Mouse (Mus musculus) hindbrain, embryonic 13.5 days (tissue): ENCODE measurements around the gene Hacd2. TPM values are rescaled to one million over a fixed set of nuclear protein-coding genes. Genes with fewer than 3 reads are reported as not detected.

Experiments
- ATAC-seq: fragments of 200-750 bp; cut with Nextera tagmentation; 2 replicates; pipeline ENCODE4 v1.8.0; 2017; ENCODE audit warnings: moderate TSS enrichment; ENCODE audit not compliant: low FRiP score
- H3K27ac ChIP-seq: fragments of 300-500 bp; sonication (generic); 2 replicates; pipeline ENCODE4 v1.5.1; 2015; ENCODE audit warnings: inconsistent platforms, mild to moderate bottlenecking, moderate library complexity
- H3K27me3 ChIP-seq: fragments of 300-500 bp; sonication (generic); 2 replicates; pipeline ENCODE4 v1.6.1; 2015; ENCODE audit warnings: mild to moderate bottlenecking, inconsistent platforms
- H3K36me3 ChIP-seq: fragments of 300-500 bp; sonication (generic); 2 replicates; pipeline ENCODE4 v1.6.1; 2015; ENCODE audit warnings: mild to moderate bottlenecking, inconsistent platforms
- H3K4me1 ChIP-seq: fragments of 300-500 bp; sonication (generic); replicated peaks from 2 replicates; pipeline ENCODE4 v1.6.1; 2015; ENCODE audit warnings: inconsistent platforms
- H3K4me2 ChIP-seq: fragments of 300-500 bp; sonication (generic); 2 replicates; pipeline ENCODE4 v1.6.1; 2015; ENCODE audit warnings: inconsistent platforms, mild to moderate bottlenecking, moderate library complexity
- H3K4me3 ChIP-seq: fragments of 300-500 bp; sonication (generic); 2 replicates; pipeline ENCODE4 v1.5.1; 2015; ENCODE audit warnings: mild to moderate bottlenecking, inconsistent platforms
- H3K9ac ChIP-seq: fragments of 300-500 bp; sonication (generic); 2 replicates; pipeline ENCODE4 v1.6.1; 2015; ENCODE audit warnings: mild to moderate bottlenecking, inconsistent platforms
- H3K9me3 ChIP-seq: fragments of 300-500 bp; sonication (generic); 2 replicates; pipeline ENCODE4 v1.6.1; 2016; ENCODE audit warnings: inconsistent platforms
- WGBS: fragments of 180-500 bp; shearing (Covaris S2); methylation state at CpG from one replicate; pipeline ENCODE4 v1.1.7; 2015; 5-methylcytosine and 5-hydroxymethylcytosine counted together
- polyA plus RNA-seq: library from polyadenylated mRNA; unstranded; fragments of >200 nt; fragmentation: Nextera tagmentation; extraction: Ambion mirVana; gene quantifications from 2 replicates; pipeline ENCODE4 v1.2.1, GENCODE M21; 2015

Gene Hacd2
- polyA plus RNA-seq, 1 experiment from 2014 or later: 39.2 TPM

- no peak overlapping the region for H3K9ac ChIP-seq
- no peak overlapping the region for H3K4me2 ChIP-seq
- H3K36me3 ChIP-seq: no peaks in the 10 kb centered on the region
- H3K9me3 ChIP-seq: no peaks in the 10 kb centered on the region
- H3K27ac ChIP-seq: no peak overlapping the region
- H3K4me1 ChIP-seq: no peaks in the 10 kb centered on the region
- no peak for ATAC-seq
- no peaks in the 10 kb centered on the region for H3K27me3 ChIP-seq
- no peak overlapping the region for H3K4me3 ChIP-seq
Observed at GRCm38 (mm10) chr16:35008447-35008846, 13.8 kb upstream of the Hacd2 start.

- Histone ChIP-seq H3K9ac (no peak overlapping the region), H3K9me3 (peaks cover 7% of the 10 kb centered on the region; the same call in 1 of the 2 replicates), H3K27ac (no peak overlapping the region), H3K4me3 (no peak overlapping the region), H3K4me2 (no peak overlapping the region), H3K4me1 (no peaks in the 10 kb centered on the region), H3K36me3 (no peaks in the 10 kb centered on the region), H3K27me3 (peaks cover 12% of the 10 kb centered on the region)
- WGBS: 89% methylated on average over 2 of the region's 2 CpGs
- no peak for ATAC-seq
Observed at GRCm38 (mm10) chr16:35013501-35013900, 8.7 kb upstream of the Hacd2 start.

- no peak overlapping the region for H3K4me3 ChIP-seq
- H3K9me3 ChIP-seq: peaks cover 7% of the 10 kb centered on the region; the same call in 1 of the 2 replicates
- H3K27me3 ChIP-seq: peaks cover 35% of the 10 kb centered on the region
- no peak for ATAC-seq
- no peaks in the 10 kb centered on the region for H3K4me1 ChIP-seq
- no peaks in the 10 kb centered on the region for H3K36me3 ChIP-seq
- no peak overlapping the region for H3K4me2 ChIP-seq
- H3K27ac ChIP-seq: no peak overlapping the region
- WGBS: 65% methylated on average over 3 of the region's 3 CpGs
- H3K9ac ChIP-seq: no peak overlapping the region
Observed at GRCm38 (mm10) chr16:35016491-35016890, 5.7 kb upstream of the Hacd2 start.

- peaks cover 6% of the 10 kb centered on the region; the same call in 1 of the 2 replicates for H3K4me1 ChIP-seq
- no peak overlapping the region for H3K9ac ChIP-seq
- H3K36me3 ChIP-seq: no peaks in the 10 kb centered on the region
- H3K9me3 ChIP-seq: peaks cover 7% of the 10 kb centered on the region; the same call in 1 of the 2 replicates
- H3K4me2 ChIP-seq: no peak overlapping the region
- 95% methylated on average over 1 of the region's 1 CpGs for WGBS
- H3K27ac ChIP-seq: no peak overlapping the region
- no peak for ATAC-seq
- peaks cover 35% of the 10 kb centered on the region for H3K27me3 ChIP-seq
- H3K4me3 ChIP-seq: no peak overlapping the region
Observed at GRCm38 (mm10) chr16:35018470-35018974, 3.7 kb upstream of the Hacd2 start.

- WGBS: 57% methylated on average over 5 of the region's 5 CpGs
- Histone ChIP-seq H3K4me2 (peak overlapping the region; percentile 68), H3K27me3 (peaks cover 35% of the 10 kb centered on the region), H3K4me1 (peaks cover 9% of the 10 kb centered on the region; the same call in 1 of the 2 replicates), H3K4me3 (peak overlapping the region; percentile 60), H3K9ac (no peak overlapping the region), H3K9me3 (no peaks in the 10 kb centered on the region), H3K27ac (no peak overlapping the region), H3K36me3 (0 out of 2 replicates have a peak, but pooled peaks cover 5% of the 10 kb centered on the region)
- peak; percentile 74; the same call in 1 of the 2 replicates for ATAC-seq
Observed at GRCm38 (mm10) chr16:35021903-35022241, 356 bp upstream of the Hacd2 start.

- WGBS: 4% methylated on average over 8 of the region's 8 CpGs
- Histone ChIP-seq H3K4me2 (peak overlapping the region; percentile 68), H3K9ac (peak overlapping the region; percentile 79), H3K9me3 (no peaks in the 10 kb centered on the region), H3K4me1 (peaks cover 9% of the 10 kb centered on the region; the same call in 1 of the 2 replicates), H3K27me3 (peaks cover 25% of the 10 kb centered on the region), H3K4me3 (peak overlapping the region; percentile 60), H3K27ac (no peak overlapping the region; the same call in 1 of the 2 replicates), H3K36me3 (peaks cover 9% of the 10 kb centered on the region; the same call in 1 of the 2 replicates)
- ATAC-seq: no peak
Observed at GRCm38 (mm10) chr16:35023138-35023735, 1.0 kb downstream of the Hacd2 start.

- 87% methylated on average over 5 of the region's 5 CpGs for WGBS
- Histone ChIP-seq H3K27me3 (peaks cover 15% of the 10 kb centered on the region), H3K9me3 (no peaks in the 10 kb centered on the region), H3K4me3 (no peak overlapping the region), H3K4me2 (no peak overlapping the region), H3K9ac (no peak overlapping the region), H3K27ac (no peak overlapping the region), H3K36me3 (peaks cover 19% of the 10 kb centered on the region), H3K4me1 (peaks cover 9% of the 10 kb centered on the region; the same call in 1 of the 2 replicates)
- ATAC-seq: no peak
Observed at GRCm38 (mm10) chr16:35024300-35024699, 2.1 kb downstream of the Hacd2 start.

GRCm38 (mm10) chr16:35025347-35025746 lies 3.1 kb downstream of the Hacd2 start:
- no peak overlapping the region for H3K4me3 ChIP-seq
- peaks cover 9% of the 10 kb centered on the region; the same call in 1 of the 2 replicates for H3K4me1 ChIP-seq
- no peaks in the 10 kb centered on the region for H3K9me3 ChIP-seq
- no peak overlapping the region for H3K9ac ChIP-seq
- no peak overlapping the region for H3K27ac ChIP-seq
- H3K27me3 ChIP-seq: peaks cover 6% of the 10 kb centered on the region
- 95% methylated on average over 4 of the region's 4 CpGs for WGBS
- H3K4me2 ChIP-seq: no peak overlapping the region
- no peak for ATAC-seq
- peaks cover 21% of the 10 kb centered on the region for H3K36me3 ChIP-seq

- H3K4me2 ChIP-seq: no peak overlapping the region
- H3K27me3 ChIP-seq: no peaks in the 10 kb centered on the region
- 95% methylated on average over 3 of the region's 3 CpGs for WGBS
- no peak overlapping the region for H3K27ac ChIP-seq
- no peak overlapping the region for H3K9ac ChIP-seq
- H3K4me3 ChIP-seq: no peak overlapping the region
- ATAC-seq: no peak
- H3K4me1 ChIP-seq: peaks cover 4% of the 10 kb centered on the region
- peaks cover 21% of the 10 kb centered on the region for H3K36me3 ChIP-seq
- no peaks in the 10 kb centered on the region for H3K9me3 ChIP-seq
Observed at GRCm38 (mm10) chr16:35033241-35033640, 11.0 kb downstream of the Hacd2 start.

GRCm38 (mm10) chr16:35033809-35034577 lies 11.8 kb downstream of the Hacd2 start:
- WGBS: 81% methylated on average over 8 of the region's 8 CpGs

GRCm38 (mm10) chr16:35034971-35035370 lies 12.7 kb downstream of the Hacd2 start:
- Histone ChIP-seq H3K9ac (no peak overlapping the region), H3K27me3 (no peaks in the 10 kb centered on the region), H3K9me3 (no peaks in the 10 kb centered on the region), H3K4me1 (peaks cover 10% of the 10 kb centered on the region), H3K27ac (no peak overlapping the region), H3K4me2 (no peak overlapping the region), H3K36me3 (peaks cover 16% of the 10 kb centered on the region), H3K4me3 (no peak overlapping the region)
- ATAC-seq: no peak
- 94% methylated on average over 5 of the region's 5 CpGs for WGBS

More at GRCm38 (mm10) chr16:35033809-35034577, 11.8 kb downstream of the Hacd2 start:
- Histone ChIP-seq H3K27me3 (no peaks in the 10 kb centered on the region), H3K4me3 (no peak overlapping the region), H3K9ac (no peak overlapping the region), H3K27ac (no peak overlapping the region), H3K4me1 (peaks cover 9% of the 10 kb centered on the region), H3K36me3 (peaks cover 14% of the 10 kb centered on the region), H3K9me3 (no peaks in the 10 kb centered on the region), H3K4me2 (no peak overlapping the region)
- ATAC-seq: no peak

- peaks cover 18% of the 10 kb centered on the region for H3K36me3 ChIP-seq
- WGBS: 90% methylated on average over 5 of the region's 5 CpGs
Observed at GRCm38 (mm10) chr16:35036754-35037153, 14.5 kb downstream of the Hacd2 start.

More at GRCm38 (mm10) chr16:35036754-35037153, 14.5 kb downstream of the Hacd2 start:
- H3K4me2 ChIP-seq: no peak overlapping the region
- no peaks in the 10 kb centered on the region for H3K9me3 ChIP-seq
- H3K27ac ChIP-seq: no peak overlapping the region
- no peaks in the 10 kb centered on the region for H3K27me3 ChIP-seq
- no peak overlapping the region for H3K9ac ChIP-seq
- no peak for ATAC-seq
- H3K4me3 ChIP-seq: no peak overlapping the region
- peaks cover 10% of the 10 kb centered on the region for H3K4me1 ChIP-seq
